Mouse (Mus musculus) ES-E14 (cell line): Measurements from ENCODE around the gene Ankrd50. TPM values are rescaled to one million over a fixed set of nuclear protein-coding genes. Genes with fewer than 3 reads are reported as not detected.

Source experiments
- DNase-seq: peaks from one replicate; pipeline ENCODE4 v3.0.0-alpha.2; 2013; ENCODE audit warnings: low read depth, low spot score
- H3K27ac ChIP-seq: 2 replicates; pipeline ENCODE4 v1.5.1; 2012; ENCODE audit warnings: low read depth, mild to moderate bottlenecking, low read length, moderate library complexity, mixed read lengths; ENCODE audit not compliant: poor library complexity, insufficient read depth, severe bottlenecking
- H3K36me3 ChIP-seq: 2 replicates; pipeline ENCODE4 v1.6.1; 2012; ENCODE audit warnings: mild to moderate bottlenecking, low read length, moderate library complexity, mixed read lengths; ENCODE audit not compliant: control insufficient read depth, poor library complexity, insufficient read depth, severe bottlenecking
- H3K4me1 ChIP-seq, 2 experiments: fragments of 150-350 bp in 1 of 2; sonication (generic) in 1 of 2; 2 replicates each; pipeline ENCODE4 v1.6.1; 2012; ENCODE audit warnings: low read length in 2 of 2, mild to moderate bottlenecking in 1 of 2, mixed read lengths in 1 of 2; ENCODE audit not compliant: control insufficient read depth in 2 of 2, insufficient read depth in 2 of 2, poor library complexity in 1 of 2
- H3K4me3 ChIP-seq, 2 experiments: fragments of 150-350 bp in 1 of 2; sonication (generic) in 1 of 2; 2 replicates each; pipeline ENCODE4 v1.5.1; 2012; ENCODE audit warnings: low read length in 2 of 2, low read depth in 1 of 2, mild to moderate bottlenecking in 1 of 2, mixed read lengths in 1 of 2; ENCODE audit not compliant: insufficient read depth in 1 of 2, poor library complexity in 1 of 2, severe bottlenecking in 1 of 2
- H3K9ac ChIP-seq: 2 replicates; pipeline ENCODE4 v1.6.1; 2012; ENCODE audit warnings: low read depth, mild to moderate bottlenecking, low read length, mixed read lengths; ENCODE audit not compliant: poor library complexity, insufficient read depth, severe bottlenecking
- H3K9me3 ChIP-seq: fragments of 150-350 bp; sonication (generic); 2 replicates; pipeline ENCODE4 v1.6.1; 2012; ENCODE audit warnings: low read depth, mild to moderate bottlenecking, low read length; ENCODE audit not compliant: control insufficient read depth, insufficient read depth
- CHD2 ChIP-seq: IDR thresholded peaks from 2 replicates; pipeline ENCODE4 v1.6.1; 2014; ENCODE audit warnings: mild to moderate bottlenecking, low read depth, low read length, inconsistent platforms
- HCFC1 ChIP-seq: IDR thresholded peaks from 2 replicates; pipeline ENCODE4 v1.6.1; 2012; ENCODE audit warnings: low read length, inconsistent platforms, borderline replicate concordance; ENCODE audit not compliant: insufficient read depth
- MAFK ChIP-seq: IDR thresholded peaks from 2 replicates; pipeline ENCODE4 v1.6.1; 2014; ENCODE audit warnings: mild to moderate bottlenecking, low read depth, low read length, inconsistent platforms; ENCODE audit not compliant: insufficient read depth
- ZC3H11A ChIP-seq: IDR thresholded peaks from 2 replicates; pipeline ENCODE4 v1.6.1; 2012; ENCODE audit warnings: low read depth, mild to moderate bottlenecking, inconsistent platforms, low read length, borderline replicate concordance
- ZNF384 ChIP-seq: IDR thresholded peaks from 2 replicates; pipeline ENCODE4 v1.6.1; 2012; ENCODE audit warnings: low read depth, low read length, inconsistent platforms
- in situ Hi-C, 2 experiments: fragments of 600-800 bp; cut with MboI; formaldehyde crosslinking; loops; one replicate each; pipeline ENCODE4 v1.15.1; 2025; ENCODE audit warnings: low sequenced_read_pairs in 2 of 2, inconsistent platforms in 1 of 2; ENCODE audit not compliant: unreplicated experiment in 2 of 2
- total RNA-seq: library from RNA; depleted of rRNA; stranded (reverse); fragments of 300-350 nt; gene quantifications from 2 replicates; pipeline ENCODE4 v1.2.3, GENCODE M21; 2012

Ankrd50 gene
- total RNA-seq, 1 experiment: 27.0 TPM

DNA sequence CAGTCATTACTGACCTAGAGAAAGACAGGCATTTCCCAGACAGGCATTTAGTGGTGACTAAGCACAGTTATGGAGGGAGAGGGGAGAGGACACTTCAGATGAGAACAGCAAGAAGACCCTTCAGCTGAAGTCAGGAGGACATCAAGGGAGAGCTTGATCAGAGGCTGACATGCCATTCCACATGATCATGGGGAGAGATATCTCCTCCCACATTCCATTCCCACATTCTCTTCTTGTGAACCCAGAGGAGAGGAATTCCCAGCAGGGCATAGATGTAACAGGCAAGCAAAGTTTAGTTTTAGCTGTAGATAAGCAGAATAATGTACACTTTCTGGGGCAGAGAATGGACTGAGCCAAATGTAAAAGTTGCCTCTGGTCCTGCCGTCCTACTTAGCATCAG lies 57.4 kb downstream of the Ankrd50 start:
- no peak overlapping the region for H3K27ac ChIP-seq
- no peak for TF ChIP-seq MAFK
- TF ChIP-seq CHD2: no peak
- TF ChIP-seq ZC3H11A: no peak
- no peak for TF ChIP-seq ZNF384
- no peak for TF ChIP-seq HCFC1
- no peaks in the 10 kb centered on the region for H3K36me3 ChIP-seq
- H3K9me3 ChIP-seq: no peaks in the 10 kb centered on the region
- no peak for DNase-seq
- H3K4me3 ChIP-seq: no peak overlapping the region
- H3K9ac ChIP-seq: no peak overlapping the region
- H3K4me1 ChIP-seq: no peaks in the 10 kb centered on the region
- in situ Hi-C loops: no loop called here

- H3K4me3 ChIP-seq: no peak overlapping the region
- H3K9ac ChIP-seq: no peak overlapping the region
- in situ Hi-C loops: no loop called here
- no peak overlapping the region for H3K27ac ChIP-seq
- H3K9me3 ChIP-seq: no peaks in the 10 kb centered on the region
- TF ChIP-seq HCFC1 (no peak), MAFK (no peak), ZNF384 (no peak), ZC3H11A (no peak), CHD2 (no peak)
- no peaks in the 10 kb centered on the region for H3K4me1 ChIP-seq
- no peaks in the 10 kb centered on the region for H3K36me3 ChIP-seq
- DNase-seq: no peak
These were observed 60.7 kb downstream of the Ankrd50 start for GRCm38 (mm10) chr3:38423966-38424365.

DNA sequence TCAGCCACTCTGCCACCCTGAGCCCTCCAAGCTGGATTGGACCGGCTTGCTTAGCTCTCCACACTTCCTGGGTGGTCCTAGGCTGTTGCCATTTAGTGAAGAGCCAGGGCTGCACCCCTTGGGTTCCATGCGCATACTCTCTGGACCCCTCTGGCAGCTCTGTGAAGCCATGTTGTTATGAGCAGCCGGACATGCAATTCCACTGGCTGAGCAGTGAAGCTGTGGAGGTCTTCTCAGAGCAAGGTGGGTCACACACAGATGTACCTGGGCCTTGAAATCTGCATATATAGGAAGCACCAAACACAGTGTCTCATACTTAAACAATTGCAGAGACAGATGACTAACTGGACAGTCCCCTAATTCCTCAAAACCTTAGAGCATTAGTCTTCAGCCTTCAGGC lies 64.7 kb downstream of the Ankrd50 start:
- Histone ChIP-seq H3K9ac (no peak overlapping the region), H3K4me1 (no peaks in the 10 kb centered on the region), H3K36me3 (no peaks in the 10 kb centered on the region), H3K4me3 (no peak overlapping the region), H3K27ac (no peak overlapping the region), H3K9me3 (no peaks in the 10 kb centered on the region)
- no peak for DNase-seq
- no peak for TF ChIP-seq MAFK
- TF ChIP-seq HCFC1: no peak
- TF ChIP-seq ZNF384: no peak
- no peak for TF ChIP-seq ZC3H11A
- in situ Hi-C loops: no loop called here

- Histone ChIP-seq H3K27ac (no peak overlapping the region), H3K4me3 (no peak overlapping the region), H3K9me3 (no peaks in the 10 kb centered on the region), H3K9ac (no peak overlapping the region), H3K36me3 (no peaks in the 10 kb centered on the region), H3K4me1 (no peaks in the 10 kb centered on the region)
- in situ Hi-C loops: no loop called here
- DNase-seq: no peak
- TF ChIP-seq HCFC1 (no peak), CHD2 (no peak), ZC3H11A (no peak), ZNF384 (no peak), MAFK (no peak)
These were observed 69.2 kb downstream of the Ankrd50 start for GRCm38 (mm10) chr3:38415292-38415930.
